ENCODE assay signal across 9 mouse cellular contexts in genomic region chr5:98854264-98854626, GRCm38 (mm10). TPM values are rescaled to one million over a fixed set of nuclear protein-coding genes. Genes with fewer than 3 reads are reported as not detected.
DNase-seq lines count a peak whose midpoint lies in the region; ATAC-seq and TF ChIP-seq lines count a peak whose summit lies in the region.
"Had no signal": no experiment of that assay in that cellular context is flagged by ENCODE, and none has a peak within 500 bp of the region (broad histone marks: within the 10 kb centered on the region; RNA-seq: fewer than 3 reads in every experiment).

Gene Bmp3 (plus strand): TSS chr5:98854415.

- WGBS in lung, postnatal 0 days, result 1% methylated on average over 10 of the region's 10 CpGs
- 2% methylated on average over 10 of the region's 10 CpGs for WGBS in stomach, embryonic 14.5 days

- in situ Hi-C loops in ES-E14 (cut with MboI; ENCODE audit: low sequenced_read_pairs in 2 of 2, unreplicated experiment in 2 of 2), result loop anchor here in 1 of 2 experiments (25.0 kb wide), 1 partner anchor 667 kb away; no protein-coding TSS in a partner anchor

- no peak within 1 kb of the TSS for H3K27ac ChIP-seq in ES-E14 (ENCODE audit: insufficient read depth, low read depth, low read length, poor library complexity, severe bottlenecking)
- H3K27ac ChIP-seq in lung, postnatal 0 days (ENCODE audit: low read length), result peak within 1 kb of the TSS; percentile 66; the same call in 1 of the 2 replicates
- no peak within 1 kb of the TSS for H3K27ac ChIP-seq in stomach, embryonic 14.5 days (ENCODE audit: low read length)

- no peaks in the 10 kb centered on the region for H3K9me3 ChIP-seq in ES-E14 (ENCODE audit: control insufficient read depth, insufficient read depth, low read depth, low read length)
- H3K9me3 ChIP-seq in lung, postnatal 0 days (ENCODE audit: low read length), result no peaks in the 10 kb centered on the region
- H3K9me3 ChIP-seq in stomach, embryonic 14.5 days (ENCODE audit: control insufficient read depth, low read depth, low read length), result no peaks in the 10 kb centered on the region

- peak within 1 kb of the TSS; percentile 86 for H3K4me2 ChIP-seq in lung, postnatal 0 days (replicated peaks; ENCODE audit: low read depth, low read length)
- H3K4me2 ChIP-seq in stomach, embryonic 14.5 days (replicated peaks; ENCODE audit: low read depth, low read length), result peak within 1 kb of the TSS; percentile 99

- H3K4me1 ChIP-seq in ES-E14 (ENCODE audit: control insufficient read depth in 2 of 2, insufficient read depth in 2 of 2, low read length in 2 of 2, poor library complexity in 1 of 2), result no peaks in the 10 kb centered on the region
- peaks cover 3% of the 10 kb centered on the region; the same call in 1 of the 2 replicates for H3K4me1 ChIP-seq in lung, postnatal 0 days (ENCODE audit: insufficient read depth, low read depth, low read length)
- H3K4me1 ChIP-seq in stomach, embryonic 14.5 days (ENCODE audit: control insufficient read depth, insufficient read depth, low read length), result no peaks in the 10 kb centered on the region

- ATAC-seq in lung, postnatal 0 days, result peak; percentile 58
- peak; percentile 53; the same call in 1 of the 2 replicates for ATAC-seq in stomach, embryonic 14.5 days (ENCODE audit: insufficient number of reproducible peaks, insufficient read depth, low FRiP score, low read depth)

- TF ChIP-seq EP300 in lung, postnatal 0 days (IDR thresholded peaks at IDR 0.05), result no peak

- no peaks in the 10 kb centered on the region for H3K36me3 ChIP-seq in ES-E14 (ENCODE audit: control insufficient read depth, insufficient read depth, low read length, poor library complexity, severe bottlenecking)
- H3K36me3 ChIP-seq in lung, postnatal 0 days (ENCODE audit: insufficient read depth, low read length), result no peaks in the 10 kb centered on the region
- H3K36me3 ChIP-seq in stomach, embryonic 14.5 days (ENCODE audit: control insufficient read depth, insufficient read depth, low read length), result no peaks in the 10 kb centered on the region

- peak; percentile 7 for DNase-seq in cerebellum, postnatal 14 days
- no peak for DNase-seq in cerebellum, adult 18-20 months
- no peak for DNase-seq in ES-E14 (ENCODE audit: low read depth, low spot score)
- DNase-seq in frontal cortex, postnatal 14 days (ENCODE audit: low spot score in 2 of 2), result peak; percentile 19 to 37
- DNase-seq in kidney, postnatal 25 days, result peak; percentile 4 to 51
- DNase-seq in lung, postnatal 0 days (ENCODE audit: low spot score), result peak; percentile 58
- DNase-seq in spleen, postnatal 14 days (ENCODE audit: low spot score in 2 of 2), result no peak

- H3K9ac ChIP-seq in ES-E14 (ENCODE audit: insufficient read depth, low read depth, low read length, poor library complexity, severe bottlenecking), result peak within 1 kb of the TSS; percentile 23; the same call in 1 of the 2 replicates
- peak within 1 kb of the TSS; percentile 34 for H3K9ac ChIP-seq in lung, postnatal 0 days (replicated peaks; ENCODE audit: low read depth)
- 0 out of 2 replicates have a peak within 1 kb of the TSS, but pooled peaks have one; percentile 11 for H3K9ac ChIP-seq in stomach, embryonic 14.5 days (replicated peaks; ENCODE audit: low read depth, low read length)

- 0 out of 2 replicates have a peak, but pooled peaks have one; percentile 16 for TF ChIP-seq CTCF in lung, postnatal 0 days (IDR thresholded peaks at IDR 0.05)

- H3K4me3 ChIP-seq in ES-E14 (ENCODE audit: insufficient read depth in 1 of 2, low read depth in 1 of 2, low read length in 2 of 2, poor library complexity in 1 of 2, severe bottlenecking in 1 of 2), result peak within 1 kb of the TSS; percentile 60 to 64
- H3K4me3 ChIP-seq in lung, postnatal 0 days (ENCODE audit: low read depth, low read length), result peak within 1 kb of the TSS; percentile 59
- H3K4me3 ChIP-seq in stomach, embryonic 14.5 days (ENCODE audit: low read depth, low read length), result peak within 1 kb of the TSS; percentile 54

- H3K27me3 ChIP-seq in lung, postnatal 0 days (replicated peaks; ENCODE audit: insufficient read depth, low read length), result peaks cover 9% of the 10 kb centered on the region
- peaks cover 13% of the 10 kb centered on the region for H3K27me3 ChIP-seq in stomach, embryonic 14.5 days (ENCODE audit: control insufficient read depth, insufficient read depth, low read length)

TF ChIP-seq in ES-E14, 5 proteins besides CTCF, POLR2A, EP300 and RAD21:
- no peak for TF ChIP-seq MAFK (IDR thresholded peaks at IDR 0.05; ENCODE audit: insufficient read depth, low read depth, low read length)
- TF ChIP-seq ZC3H11A (IDR thresholded peaks at IDR 0.05; ENCODE audit: borderline replicate concordance, low read depth, low read length), result no peak
- TF ChIP-seq ZNF384 (IDR thresholded peaks at IDR 0.05; ENCODE audit: low read depth, low read length), result no peak
- no peak for TF ChIP-seq HCFC1 (IDR thresholded peaks at IDR 0.05; ENCODE audit: borderline replicate concordance, insufficient read depth, low read length)
- TF ChIP-seq CHD2 (IDR thresholded peaks at IDR 0.05; ENCODE audit: low read depth, low read length), result no peak

RNA-seq across cellular contexts. Expression of gene Bmp3, which starts in this region (rescaled TPM):
- not detected in 2 replicates for total RNA-seq in ES-E14 (2012; rRNA removed)
- polyA plus RNA-seq in lung, postnatal 0 days (2015; fragmentation: Nextera tagmentation; extraction: Ambion mirVana), result 6.8 and 10.8 TPM in 2 replicates
- 4.1 and 5.3 TPM in 2 replicates for polyA plus RNA-seq in stomach, embryonic 14.5 days (2014; fragmentation: Nextera tagmentation; extraction: Ambion mirVana)
- polyA plus RNA-seq: C2C12 had no signal

Comparison
In these comparisons a context has a peak if more than half of its experiments do, and no peak if none do; other contexts are left out.
1. DNase-seq: peak in cerebellum, postnatal 14 days (2 of 2), frontal cortex, postnatal 14 days (2 of 2), kidney, postnatal 25 days (2 of 2) and lung, postnatal 0 days (single experiment); none in cerebellum, adult 18-20 months (0 of 2), ES-E14 (single experiment) and spleen, postnatal 14 days (0 of 2).
2. Peak in every context shown above with its lines, with median percentiles within 50 percentile points of each other: H3K4me3 ChIP-seq and H3K9ac ChIP-seq.